Mouse (Mus musculus) v-Abl transformed pro-B cells (cell line): Measurements from ENCODE around the gene Tnks2.
"Not testable (repeated sequence)": the region's sequence is repeated elsewhere in the genome, so short reads cannot be mapped to it uniquely, and the experiment has no call there.

Source experiments
- in situ Hi-C, 2 experiments: fragments of 400-800 bp; cut with MboI; formaldehyde crosslinking; loops; one replicate each; pipeline ENCODE4 v1.15.1; 2025; ENCODE audit not compliant: unreplicated experiment in 2 of 2

Gene Tnks2

DNA sequence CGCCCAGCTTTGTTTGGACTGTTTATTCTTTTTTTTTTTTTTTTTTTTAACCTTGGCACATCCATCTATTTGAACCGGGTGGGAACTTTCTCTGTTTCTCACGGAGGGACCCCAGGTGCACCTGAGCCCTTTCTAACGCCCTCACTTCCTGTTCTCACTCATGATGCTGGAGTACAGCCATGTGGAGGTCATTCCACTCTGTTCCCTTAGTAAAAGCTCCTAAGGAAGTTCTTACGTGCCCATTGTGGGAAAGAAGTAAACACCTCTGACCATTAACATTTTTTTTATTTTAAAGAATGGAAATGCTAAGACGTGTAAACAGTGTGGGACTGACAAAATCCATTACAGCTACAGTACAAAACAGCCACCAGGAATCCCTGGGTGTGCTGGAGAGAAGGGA, 14.8 kb upstream of the Tnks2 start:
- in situ Hi-C loops: loop anchor here (5.0 to 25.0 kb wide), 6 partner anchors 56 to 448 kb away; partner anchors contain the start of gene Fgfbp3 (in 1 of the 2)

DNA sequence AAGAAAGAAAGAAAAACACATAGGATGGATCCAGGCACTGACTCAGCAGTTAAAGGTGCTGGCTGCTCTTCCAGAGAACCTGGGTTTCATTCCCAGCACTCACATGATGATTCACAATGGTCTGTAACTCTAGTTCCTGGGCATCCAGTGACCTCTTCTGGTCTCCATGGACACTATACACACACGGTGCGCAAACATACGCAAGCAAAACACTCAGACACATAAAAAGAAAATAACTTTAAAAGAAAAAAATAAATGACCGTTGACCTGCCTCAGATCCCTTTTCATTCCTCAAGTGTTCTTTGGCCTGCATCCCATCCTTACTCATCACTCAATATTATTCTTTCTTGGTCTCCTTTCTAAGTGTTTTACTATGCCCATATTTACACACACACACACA, 13.6 kb upstream of the Tnks2 start:
- in situ Hi-C loops: loop anchor here in 1 of 2 experiments (25.0 kb wide), 1 partner anchor 442 kb away; no protein-coding TSS in a partner anchor

DNA sequence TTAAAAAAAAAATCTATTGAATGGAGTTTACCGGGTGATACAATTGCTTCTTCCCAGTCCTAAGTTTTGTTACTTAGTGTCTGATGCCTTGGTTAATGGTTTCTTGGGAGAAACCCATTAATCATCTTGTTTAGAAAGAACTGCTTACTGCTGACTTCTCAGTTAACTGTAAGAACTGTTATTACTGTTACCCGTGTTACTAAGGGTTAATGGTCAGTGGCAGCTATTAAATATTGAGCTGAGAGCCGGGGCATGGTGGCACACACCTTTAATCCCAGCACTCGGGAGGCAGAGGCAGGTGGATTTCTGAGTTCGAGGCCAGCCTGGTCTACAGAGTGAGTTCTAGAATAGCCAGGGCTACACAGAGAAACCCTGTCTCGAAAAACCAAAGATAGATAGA, 12.7 kb upstream of the Tnks2 start:
- in situ Hi-C loops: loop anchor here in 1 of 2 experiments (25.0 kb wide), 1 partner anchor 441 kb away; no protein-coding TSS in a partner anchor

DNA sequence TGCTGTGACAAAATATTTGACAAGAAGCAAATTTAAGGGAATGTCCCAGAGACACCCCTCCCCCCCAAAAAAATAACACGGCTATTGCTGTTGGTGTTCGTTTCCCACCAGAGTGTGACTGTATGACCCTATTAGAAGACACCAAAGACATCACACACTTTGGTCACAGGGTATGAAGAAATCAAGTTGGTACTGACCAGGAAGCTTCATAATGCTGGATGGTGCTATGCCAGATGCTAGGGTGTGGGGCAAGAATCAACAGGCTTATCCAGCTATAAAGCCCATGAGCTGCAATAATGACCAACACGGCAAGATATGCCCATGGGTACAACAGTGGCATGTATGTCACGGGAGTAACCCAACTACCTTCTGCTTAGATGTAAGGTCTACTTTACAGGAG, 11.3 kb upstream of the Tnks2 start:
- in situ Hi-C loops: loop anchor here in 1 of 2 experiments (25.0 kb wide), 1 partner anchor 440 kb away; no protein-coding TSS in a partner anchor

DNA sequence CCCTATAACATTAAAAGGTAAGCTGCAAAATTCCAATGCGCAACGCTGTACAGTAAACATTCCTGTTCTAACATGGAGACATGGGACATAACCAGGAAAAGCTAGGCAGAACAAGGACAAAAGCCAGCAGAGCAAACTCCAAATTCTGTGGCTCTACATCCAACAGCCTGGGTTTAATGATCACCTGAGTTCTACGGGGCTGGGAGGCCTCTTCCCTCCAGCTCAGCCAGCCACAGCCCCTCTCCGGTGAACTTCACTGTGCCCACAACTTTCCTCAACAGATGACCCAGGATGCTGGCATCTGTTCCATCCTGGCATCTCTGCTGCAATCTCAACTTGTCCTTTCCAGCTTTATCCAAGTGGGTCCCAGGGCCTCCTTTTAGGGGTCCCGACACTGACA, 6.4 kb upstream of the Tnks2 start:
- in situ Hi-C loops: loop anchor here in 1 of 2 experiments (25.0 kb wide), 3 partner anchors 710 to 1865 kb away; partner anchors contain the start of gene Myof

DNA sequence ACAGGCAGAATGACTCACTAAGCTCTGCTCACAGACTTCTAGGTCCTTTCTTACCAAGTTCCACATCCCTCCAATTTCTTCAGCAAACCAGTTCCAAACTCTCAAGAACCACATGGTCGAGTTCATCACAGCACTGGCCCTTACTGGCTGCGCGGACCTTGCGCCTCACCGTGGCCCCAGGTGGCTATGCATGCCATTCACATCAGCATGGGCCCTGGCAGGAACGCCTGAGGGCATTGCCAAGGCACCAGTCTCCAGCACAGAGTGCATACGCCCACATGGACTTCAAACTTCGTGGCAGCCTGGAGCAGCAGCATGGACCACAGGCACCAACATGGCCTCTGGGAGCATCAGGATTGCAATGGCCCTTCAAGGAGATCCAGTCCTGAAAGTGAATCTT, 5.7 kb upstream of the Tnks2 start:
- in situ Hi-C loops: loop anchor here in 1 of 2 experiments (25.0 kb wide), 3 partner anchors 709 to 1866 kb away; partner anchors contain the start of gene Myof

DNA sequence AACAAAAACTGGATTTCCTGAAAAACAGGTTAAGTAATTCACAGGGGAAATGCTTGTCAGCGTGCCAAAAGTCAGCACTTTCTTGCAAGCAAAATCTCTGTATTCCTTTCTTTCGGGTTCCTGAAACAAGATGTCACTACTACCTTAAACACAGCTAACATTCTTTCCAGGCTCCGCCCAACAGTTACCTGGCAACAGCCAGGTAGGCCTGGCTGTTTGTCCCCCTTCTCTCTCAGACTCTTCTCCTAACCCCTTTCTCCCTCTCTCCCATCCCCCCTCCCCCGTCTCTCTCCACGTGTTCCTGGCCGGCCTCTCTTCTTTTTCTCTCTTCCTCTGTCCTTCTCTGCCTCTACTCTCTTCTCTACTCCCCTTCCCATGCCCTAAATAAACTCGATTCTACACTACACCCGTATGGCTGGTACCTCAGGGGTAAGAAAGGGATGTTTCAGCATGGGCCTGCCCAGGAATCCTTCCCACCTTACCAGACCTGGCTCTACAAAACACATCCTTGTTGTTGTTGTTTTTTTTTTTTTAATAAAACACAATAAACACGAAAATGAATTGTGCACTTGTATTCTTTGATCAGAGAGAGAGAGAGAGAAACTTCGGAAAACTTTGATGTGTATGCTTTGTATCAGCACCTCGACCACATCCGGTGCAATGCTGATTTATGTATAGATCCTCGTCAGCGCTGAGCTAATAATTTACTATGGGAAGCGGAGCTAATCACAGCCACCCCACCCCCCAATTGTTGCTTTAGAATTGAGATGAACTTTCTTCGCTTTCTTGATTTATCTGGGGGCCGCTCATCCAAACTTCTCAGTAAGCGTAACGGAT, 863 bp upstream of the Tnks2 start:
- in situ Hi-C loops: loop anchor here in 1 of 2 experiments (25.0 kb wide), 3 partner anchors 704 to 1871 kb away; partner anchors contain the start of gene Myof

DNA sequence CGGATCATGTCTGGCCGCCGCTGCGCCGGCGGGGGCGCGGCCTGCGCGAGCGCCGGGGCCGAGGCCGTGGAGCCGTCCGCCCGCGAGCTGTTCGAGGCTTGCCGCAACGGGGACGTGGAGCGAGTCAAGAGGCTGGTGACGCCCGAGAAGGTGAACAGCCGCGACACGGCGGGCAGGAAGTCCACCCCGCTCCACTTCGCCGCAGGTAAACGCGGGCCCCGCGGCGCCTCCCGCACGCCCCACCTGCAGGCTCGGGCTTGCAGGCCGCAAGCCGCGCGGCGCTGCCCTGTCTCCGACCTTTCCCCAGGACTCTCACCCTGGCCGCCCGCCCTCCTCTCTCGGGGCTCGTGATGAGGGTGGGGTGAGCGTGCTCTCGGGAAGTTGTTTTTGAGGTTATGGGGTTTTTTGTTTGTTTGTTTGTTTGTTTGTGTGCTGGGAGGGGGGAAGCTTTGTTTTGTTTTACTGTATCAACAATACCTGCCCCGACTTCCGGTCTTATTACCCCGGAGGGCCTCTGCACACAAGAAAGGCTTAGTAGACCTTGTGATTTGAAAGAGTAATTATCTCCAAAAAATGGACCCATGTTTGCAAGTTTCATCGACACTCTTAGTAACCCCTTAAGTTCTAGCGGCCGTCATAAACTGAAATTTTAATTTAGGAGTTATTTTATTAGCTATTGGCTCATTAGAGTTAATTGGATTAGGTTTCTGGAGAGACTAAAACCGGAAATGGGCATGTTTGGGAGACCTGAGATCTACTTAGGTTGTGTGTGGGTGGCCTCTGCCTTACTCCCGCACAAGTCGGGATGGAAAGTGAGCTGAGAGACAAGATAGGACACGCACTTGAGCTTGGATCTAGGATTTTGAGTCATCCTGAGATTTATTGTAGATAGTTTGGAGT, 750 bp downstream of the Tnks2 start:
- in situ Hi-C loops: loop anchor here in 1 of 2 experiments (25.0 kb wide), 3 partner anchors 703 to 1872 kb away; partner anchors contain the start of gene Myof

DNA sequence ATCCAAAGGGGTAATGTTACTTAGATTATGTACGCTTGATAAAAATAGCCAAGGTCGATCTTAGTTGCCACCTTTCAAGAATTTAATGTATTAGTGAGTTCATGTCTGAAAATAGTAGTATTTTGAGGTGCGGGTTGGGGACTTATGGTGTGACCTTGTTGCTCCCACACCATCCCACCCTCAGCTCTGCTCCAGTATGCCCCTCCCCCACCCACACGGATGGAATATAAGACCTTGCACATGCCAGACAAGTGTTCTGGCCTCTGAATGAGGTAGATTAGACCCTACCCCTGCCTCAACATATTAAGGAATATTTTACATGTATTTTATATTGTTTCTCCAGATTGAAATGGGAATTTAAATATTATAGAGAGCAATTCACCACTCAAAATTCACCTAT, 2.0 kb downstream of the Tnks2 start:
- in situ Hi-C loops: loop anchor here in 1 of 2 experiments (25.0 kb wide), 3 partner anchors 701 to 1874 kb away; partner anchors contain the start of gene Myof

DNA sequence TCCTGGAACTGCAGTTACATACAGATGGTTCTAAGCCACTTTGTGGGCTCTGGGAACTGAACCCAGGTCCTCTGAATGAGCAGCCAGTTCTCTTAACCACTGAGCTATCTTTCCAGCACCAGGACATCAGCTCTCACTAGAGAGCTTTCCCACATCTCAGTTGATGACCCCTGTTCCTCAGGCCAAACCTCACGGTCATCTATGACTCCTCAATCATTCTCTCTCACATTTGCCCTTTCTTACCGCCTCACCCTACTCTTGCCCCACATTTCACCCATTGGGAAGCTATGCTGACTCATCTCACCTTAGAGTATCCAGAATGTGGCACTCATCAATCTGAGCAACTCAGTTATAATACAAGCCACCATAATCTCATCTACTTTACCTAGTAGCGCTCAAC, 6.3 kb downstream of the Tnks2 start:
- in situ Hi-C loops: loop anchor here in 1 of 2 experiments (25.0 kb wide), 3 partner anchors 697 to 1878 kb away; partner anchors contain the start of gene Myof

DNA sequence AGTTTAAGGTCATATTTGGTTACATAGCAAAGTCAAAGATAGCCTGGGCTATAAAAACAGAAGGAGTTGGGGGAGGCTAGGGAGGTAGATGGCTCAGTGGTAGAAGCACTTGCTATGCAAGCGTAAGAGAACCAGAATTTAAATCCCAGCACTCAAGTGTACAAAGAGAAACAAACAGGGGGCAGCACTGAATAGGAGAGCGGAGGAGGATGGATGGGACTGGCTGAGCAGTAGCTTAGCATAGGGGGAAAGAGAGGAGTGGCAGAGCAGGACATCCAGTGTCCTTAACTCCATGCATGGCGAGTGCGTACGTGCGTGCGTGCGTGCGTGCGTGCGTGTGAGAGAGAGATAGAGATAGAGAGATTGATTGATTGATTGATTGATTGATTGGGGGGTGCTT, 9.8 kb downstream of the Tnks2 start:
- in situ Hi-C loops: loop anchor here in 1 of 2 experiments (25.0 kb wide), 3 partner anchors 693 to 1882 kb away; partner anchors contain the start of gene Myof

DNA sequence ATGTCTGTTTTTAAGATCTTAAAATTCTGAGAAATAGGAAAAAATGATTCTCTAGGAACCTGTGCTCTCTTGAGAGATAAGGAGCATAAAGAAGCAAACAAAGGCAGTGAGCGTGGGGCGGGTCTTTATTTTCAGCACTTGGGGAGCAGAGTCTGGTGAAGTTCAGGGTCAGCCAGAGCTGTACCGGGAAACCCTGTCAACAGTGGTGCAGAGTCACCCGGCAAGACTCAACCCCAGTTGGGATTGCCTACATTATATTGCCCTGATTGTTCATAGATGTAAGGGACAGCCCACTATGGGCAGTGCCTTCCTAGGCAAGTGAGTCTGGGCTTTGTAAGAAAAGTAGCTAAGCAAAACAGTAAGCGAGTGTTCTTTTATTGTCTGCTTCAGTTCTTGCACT, 11.9 kb downstream of the Tnks2 start:
- in situ Hi-C loops: loop anchor here in 1 of 2 experiments (25.0 kb wide), 3 partner anchors 691 to 1884 kb away; partner anchors contain the start of gene Myof

DNA sequence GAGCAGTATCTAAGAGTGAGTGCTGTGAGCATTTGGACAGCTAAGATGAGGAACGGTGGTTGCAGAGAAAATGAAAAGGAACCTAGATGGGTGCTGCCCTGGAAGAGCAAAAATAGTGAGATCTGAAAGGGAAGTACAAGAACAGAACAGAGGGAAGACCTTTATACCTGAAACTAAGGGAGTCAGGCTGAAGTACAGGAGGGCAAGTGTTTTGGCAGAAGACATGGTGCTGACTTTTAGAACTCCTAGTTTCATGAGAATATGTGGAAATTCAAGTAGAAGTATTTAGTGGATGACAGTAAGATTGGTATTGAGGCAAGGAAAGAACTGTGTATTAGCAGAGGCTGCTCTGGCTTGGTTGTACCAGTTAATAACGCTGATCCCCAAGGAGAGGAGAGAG, 19.8 kb downstream of the Tnks2 start:
- in situ Hi-C loops: no loop called here

DNA sequence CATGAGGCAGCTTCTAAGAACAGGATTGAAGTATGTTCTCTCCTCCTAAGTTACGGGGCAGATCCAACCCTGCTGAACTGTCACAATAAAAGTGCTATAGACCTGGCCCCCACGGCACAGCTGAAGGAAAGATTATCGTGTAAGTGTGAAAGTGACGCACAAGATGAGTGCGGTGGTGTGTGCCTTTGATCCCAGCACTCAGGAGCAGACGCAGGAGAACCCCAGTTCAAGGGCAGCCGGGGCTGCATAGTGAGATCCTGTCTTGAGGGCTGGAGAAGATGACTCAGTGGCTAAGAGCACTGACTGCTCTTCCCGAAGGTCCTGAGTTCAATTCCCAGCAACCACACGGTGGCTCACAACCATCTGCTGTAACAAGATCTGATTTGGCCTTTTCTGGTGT, 23.8 kb downstream of the Tnks2 start:
- in situ Hi-C loops: no loop called here

DNA sequence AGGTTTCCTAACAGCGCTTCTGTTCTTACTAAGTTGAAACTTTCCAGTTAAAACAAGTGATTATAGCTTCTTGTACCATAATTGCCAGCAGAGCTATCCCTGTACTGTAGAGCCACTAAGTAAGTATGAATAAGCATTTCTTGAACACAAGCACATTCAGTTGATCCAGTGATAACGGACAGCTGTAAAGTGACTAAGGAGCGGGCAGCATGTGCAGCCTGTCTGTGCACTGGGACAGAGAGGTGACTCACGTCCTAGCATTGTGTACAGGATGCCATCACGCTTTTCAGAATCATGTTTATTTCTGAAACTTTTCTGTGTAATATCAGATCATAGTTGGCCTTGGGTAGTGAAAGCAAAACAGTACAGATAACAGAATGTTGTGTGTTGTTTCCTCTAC, 26.4 kb downstream of the Tnks2 start:
- in situ Hi-C loops: no loop called here

DNA sequence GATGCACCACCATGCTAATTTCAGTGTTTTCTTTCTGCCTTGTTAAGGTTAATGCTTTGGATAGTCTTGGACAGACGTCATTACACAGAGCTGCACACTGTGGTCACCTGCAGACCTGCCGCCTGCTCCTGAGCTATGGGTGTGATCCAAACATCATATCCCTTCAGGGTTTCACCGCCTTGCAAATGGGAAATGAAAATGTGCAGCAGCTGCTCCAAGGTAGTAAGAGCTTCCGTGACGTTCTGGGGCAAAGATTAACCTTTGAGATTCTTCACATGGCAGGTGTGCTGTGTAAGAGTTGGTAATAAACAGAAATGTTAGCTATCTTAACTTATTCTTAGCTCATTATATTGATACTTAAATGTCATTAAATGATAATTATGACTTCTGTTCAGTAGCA, 31.9 kb downstream of the Tnks2 start:
- in situ Hi-C loops: no loop called here

DNA sequence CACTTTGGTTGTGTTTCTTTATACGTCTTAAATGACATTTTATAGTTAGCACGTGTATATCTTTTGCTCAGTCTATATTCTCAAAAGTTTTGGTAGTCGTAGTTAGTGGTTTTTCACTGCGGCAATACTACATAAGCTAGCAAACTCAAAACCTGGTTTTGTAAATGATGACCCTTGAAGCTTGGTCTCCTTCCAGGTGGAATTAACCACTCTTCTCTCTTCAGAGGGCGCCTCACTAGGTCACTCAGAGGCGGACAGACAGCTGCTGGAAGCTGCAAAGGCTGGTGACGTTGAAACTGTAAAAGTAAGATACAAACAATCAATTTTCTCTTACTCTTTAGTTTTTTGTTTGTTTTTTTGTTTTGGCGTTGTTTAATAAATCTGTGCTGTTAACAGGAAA, 33.4 kb downstream of the Tnks2 start:
- in situ Hi-C loops: no loop called here

DNA sequence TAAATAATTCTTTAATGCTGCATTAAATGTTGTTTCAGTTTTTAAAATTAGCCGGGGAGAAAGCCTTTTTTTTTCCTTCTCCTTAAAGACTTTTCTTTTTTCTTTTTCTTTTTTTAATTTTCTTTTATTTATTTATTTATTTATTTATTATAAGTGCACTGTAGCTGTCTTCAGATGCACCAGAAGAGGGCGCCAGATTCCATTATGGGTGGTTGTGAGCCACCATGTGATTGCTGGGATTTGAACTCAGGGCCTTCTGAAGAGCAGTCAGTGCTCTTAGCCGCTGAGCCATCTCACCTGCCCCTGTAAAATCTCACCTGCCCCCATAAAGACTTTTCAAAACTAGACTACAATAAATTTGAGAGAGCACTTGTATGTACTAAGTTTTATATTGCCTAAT, 34.6 kb downstream of the Tnks2 start:
- in situ Hi-C loops: not testable (repeated sequence)

DNA sequence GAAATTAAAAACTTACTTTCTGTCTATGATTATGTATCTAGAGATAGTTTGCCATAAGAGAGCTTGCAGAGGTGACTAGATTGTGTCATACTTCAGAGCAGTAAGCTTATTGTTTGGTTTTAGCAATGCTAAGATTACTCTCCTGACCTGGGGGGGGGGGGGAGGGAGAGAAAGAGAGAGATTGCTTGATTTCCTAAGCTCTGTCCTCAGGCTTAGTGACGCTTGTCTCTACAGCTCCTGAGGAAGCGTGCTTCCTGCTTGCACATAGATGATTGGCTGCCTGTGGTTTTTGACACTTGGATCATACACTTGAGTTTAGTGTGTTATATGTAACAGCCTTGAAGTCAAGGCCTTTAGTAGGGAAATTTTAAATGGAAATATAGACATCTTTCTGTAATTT, 40.6 kb downstream of the Tnks2 start:
- in situ Hi-C loops: loop anchor here (10.0 kb wide), 2 partner anchors 60 to 110 kb away; no protein-coding TSS in a partner anchor

DNA sequence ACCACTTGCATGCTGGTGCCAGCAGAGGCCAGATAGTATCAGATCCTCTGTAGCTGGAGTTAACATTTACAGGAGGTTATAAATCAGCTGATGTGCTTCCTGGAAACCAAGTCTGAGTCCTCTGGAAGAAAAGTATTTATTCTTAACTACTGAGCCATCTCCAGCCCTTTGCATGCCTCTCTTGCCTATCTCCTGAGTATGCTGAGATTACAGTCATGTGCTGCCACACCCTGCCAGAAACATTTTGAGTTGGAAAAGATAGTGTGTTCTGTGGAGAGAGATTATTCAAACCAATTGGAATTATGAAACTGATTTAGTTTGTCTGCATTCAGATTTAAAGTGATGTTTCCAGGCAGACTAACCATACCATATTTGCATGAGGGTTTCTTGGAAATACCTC, 43.3 kb downstream of the Tnks2 start:
- in situ Hi-C loops: loop anchor here (10.0 kb wide), 2 partner anchors 63 to 107 kb away; no protein-coding TSS in a partner anchor
